8 mouse cellular contexts compared by ENCODE assay signal in the genomic region with DNA sequence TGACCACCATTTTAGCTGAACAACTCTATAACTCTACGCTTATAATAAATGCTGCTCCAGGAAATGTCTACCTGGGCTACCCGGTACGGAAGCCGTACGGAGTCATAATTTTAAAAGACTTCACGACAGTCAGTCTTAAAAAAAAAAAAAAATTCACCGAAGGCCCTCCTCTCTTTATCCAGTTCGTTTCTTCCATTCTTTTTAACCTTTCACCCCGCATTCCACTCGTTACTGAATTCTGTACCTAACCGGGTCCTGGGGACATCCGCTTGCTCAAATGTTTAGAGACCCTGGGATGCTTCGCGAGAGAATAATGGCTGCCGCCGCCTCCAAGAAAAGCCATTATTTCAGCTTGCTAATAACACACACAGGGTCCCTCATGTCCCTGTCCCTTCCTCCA. TPM values are rescaled to one million over a fixed set of nuclear protein-coding genes. Genes with fewer than 3 reads are reported as not detected.
A peak's percentile ranks its signal among the peaks of the same experiment; 100 is the strongest.
DNase-seq lines count a peak whose midpoint lies in the region; ATAC-seq and TF ChIP-seq lines count a peak whose summit lies in the region.

No protein-coding gene starts in this region.

- ATAC-seq in heart, embryonic 14.5 days (ENCODE audit: insufficient number of reproducible peaks, insufficient read depth, low FRiP score, low read depth): no peak
- ATAC-seq in hindbrain, embryonic 12.5 days (ENCODE audit: low FRiP score): peak; percentile 1; the same call in 1 of the 2 replicates
- ATAC-seq in limb, embryonic 12.5 days (ENCODE audit: insufficient number of reproducible peaks, insufficient read depth, low FRiP score, low TSS enrichment, low read depth): no peak
- ATAC-seq in midbrain, embryonic 16.5 days: peak; percentile 20

- H3K27ac ChIP-seq in heart, embryonic 14.5 days (replicated peaks in 1 of 2; ENCODE audit: control insufficient read depth in 1 of 2, insufficient read depth in 1 of 2, low read depth in 2 of 2, low read length in 2 of 2): peak overlapping the region; percentile 80 to 91
- H3K27ac ChIP-seq in ES-Bruce4 (ENCODE audit: insufficient read depth, low read length): no peak overlapping the region
- H3K27ac ChIP-seq in hindbrain, embryonic 12.5 days: peak overlapping the region; percentile 75
- peak overlapping the region; percentile 78; the same call in 1 of the 2 replicates for H3K27ac ChIP-seq in limb, embryonic 12.5 days
- H3K27ac ChIP-seq in midbrain, embryonic 16.5 days (ENCODE audit: low read length): peak overlapping the region; percentile 85

- H3K27me3 ChIP-seq in heart, embryonic 14.5 days (ENCODE audit: control insufficient read depth, insufficient read depth, low read length): no peaks in the 10 kb centered on the region
- no peaks in the 10 kb centered on the region for H3K27me3 ChIP-seq in ES-Bruce4 (ENCODE audit: control insufficient read depth, insufficient read depth, low read length, poor library complexity, severe bottlenecking)
- H3K27me3 ChIP-seq in hindbrain, embryonic 12.5 days: no peaks in the 10 kb centered on the region
- H3K27me3 ChIP-seq in limb, embryonic 12.5 days: no peaks in the 10 kb centered on the region
- no peaks in the 10 kb centered on the region for H3K27me3 ChIP-seq in midbrain, embryonic 16.5 days (ENCODE audit: control insufficient read depth, insufficient read depth, low read depth, low read length)

- WGBS in heart, embryonic 14.5 days: 17% methylated on average over 16 of the region's 16 CpGs
- WGBS in hindbrain, embryonic 12.5 days: 19% methylated on average over 16 of the region's 16 CpGs
- WGBS in limb, embryonic 12.5 days: 20% methylated on average over 16 of the region's 16 CpGs
- WGBS in midbrain, embryonic 16.5 days: 18% methylated on average over 16 of the region's 16 CpGs

- no peak for DNase-seq in heart, adult 8-10 months (ENCODE audit: low spot score)
- DNase-seq in embryo, embryonic 11 days: peak; percentile 48
- DNase-seq in adrenal gland, adult 18-20 months (ENCODE audit: low spot score in 2 of 2): no peak

- H3K9ac ChIP-seq in heart, embryonic 14.5 days (ENCODE audit: low read length): peak overlapping the region; percentile 71
- peak overlapping the region; percentile 74 for H3K9ac ChIP-seq in ES-Bruce4 (ENCODE audit: low read depth, poor library complexity, severe bottlenecking)
- peak overlapping the region; percentile 59 for H3K9ac ChIP-seq in hindbrain, embryonic 12.5 days
- peak overlapping the region; percentile 52 for H3K9ac ChIP-seq in limb, embryonic 12.5 days (replicated peaks)
- peak overlapping the region; percentile 67 for H3K9ac ChIP-seq in midbrain, embryonic 16.5 days (ENCODE audit: low read depth, low read length)

- no peak for TF ChIP-seq CTCF in ES-Bruce4 (IDR thresholded peaks at IDR 0.05; ENCODE audit: low read depth, low read length)

- no peaks in the 10 kb centered on the region for H3K36me3 ChIP-seq in heart, embryonic 14.5 days (ENCODE audit: control insufficient read depth, insufficient read depth, low read length)
- no peaks in the 10 kb centered on the region for H3K36me3 ChIP-seq in ES-Bruce4 (ENCODE audit: control insufficient read depth, insufficient read depth, low read length, poor library complexity, severe bottlenecking)
- H3K36me3 ChIP-seq in hindbrain, embryonic 12.5 days: no peaks in the 10 kb centered on the region
- H3K36me3 ChIP-seq in limb, embryonic 12.5 days: no peaks in the 10 kb centered on the region
- H3K36me3 ChIP-seq in midbrain, embryonic 16.5 days (ENCODE audit: control insufficient read depth, insufficient read depth, low read length): no peaks in the 10 kb centered on the region

- peak overlapping the region; percentile 59 for H3K4me2 ChIP-seq in heart, embryonic 14.5 days (ENCODE audit: low read length)
- peak overlapping the region; percentile 51 for H3K4me2 ChIP-seq in hindbrain, embryonic 12.5 days (replicated peaks)
- peak overlapping the region; percentile 50 for H3K4me2 ChIP-seq in limb, embryonic 12.5 days
- H3K4me2 ChIP-seq in midbrain, embryonic 16.5 days (ENCODE audit: low read length): peak overlapping the region; percentile 64

- TF ChIP-seq POLR2A in ES-Bruce4 (IDR thresholded peaks at IDR 0.05; ENCODE audit: insufficient read depth, low read length): no peak

- no peaks in the 10 kb centered on the region for H3K4me1 ChIP-seq in heart, embryonic 14.5 days (ENCODE audit: control insufficient read depth in 2 of 2, insufficient read depth in 2 of 2, low read length in 2 of 2)
- no peaks in the 10 kb centered on the region for H3K4me1 ChIP-seq in ES-Bruce4 (ENCODE audit: control insufficient read depth, insufficient read depth, low read length)
- H3K4me1 ChIP-seq in hindbrain, embryonic 12.5 days: no peaks in the 10 kb centered on the region; the same call in 1 of the 2 replicates
- no peaks in the 10 kb centered on the region for H3K4me1 ChIP-seq in limb, embryonic 12.5 days (replicated peaks)
- peaks cover 2% of the 10 kb centered on the region; the same call in 1 of the 2 replicates for H3K4me1 ChIP-seq in midbrain, embryonic 16.5 days (ENCODE audit: control insufficient read depth, insufficient read depth, low read length)

- no peak for TF ChIP-seq EP300 in ES-Bruce4 (IDR thresholded peaks at IDR 0.05; ENCODE audit: insufficient read depth, low read depth, low read length)

- H3K4me3 ChIP-seq in heart, embryonic 14.5 days (ENCODE audit: control insufficient read depth in 1 of 2, insufficient read depth in 1 of 2, low read depth in 1 of 2, low read length in 2 of 2): peak overlapping the region; percentile 54 to 89
- H3K4me3 ChIP-seq in ES-Bruce4 (ENCODE audit: low read depth, low read length): peak overlapping the region; percentile 94
- H3K4me3 ChIP-seq in hindbrain, embryonic 12.5 days: peak overlapping the region; percentile 47
- H3K4me3 ChIP-seq in limb, embryonic 12.5 days (replicated peaks): peak overlapping the region; percentile 48
- peak overlapping the region; percentile 50 for H3K4me3 ChIP-seq in midbrain, embryonic 16.5 days (ENCODE audit: low read depth, low read length)

- no peaks in the 10 kb centered on the region for H3K9me3 ChIP-seq in heart, embryonic 14.5 days (ENCODE audit: control insufficient read depth, low read length)
- no peaks in the 10 kb centered on the region for H3K9me3 ChIP-seq in ES-Bruce4 (replicated peaks; ENCODE audit: control insufficient read depth, insufficient read depth, low read length, poor library complexity, severe bottlenecking)
- H3K9me3 ChIP-seq in hindbrain, embryonic 12.5 days (replicated peaks): no peaks in the 10 kb centered on the region
- H3K9me3 ChIP-seq in limb, embryonic 12.5 days: no peaks in the 10 kb centered on the region
- H3K9me3 ChIP-seq in midbrain, embryonic 16.5 days (replicated peaks; ENCODE audit: control insufficient read depth, low read length, poor library complexity, severe bottlenecking): no peaks in the 10 kb centered on the region

RNA-seq across cellular contexts. Expression of gene Rpgr, which starts 0.7 kb away (rescaled TPM):
- 8.1 and 8.5 TPM in 2 replicates for polyA plus RNA-seq in heart, embryonic 14.5 days (2014; fragmentation: Nextera tagmentation; extraction: Ambion mirVana)
- total RNA-seq in heart, adult 8-10 months (2022): 1 to 10 TPM; 2.3 to 4.7 (median 3.3) TPM
- 15.4 and 17.7 TPM in 2 replicates for polyA plus RNA-seq in ES-Bruce4 (2011; ENCODE audit: insufficient read depth, insufficient read length, low read depth, missing spikeins)
- polyA plus RNA-seq in hindbrain, embryonic 12.5 days (2016; fragmentation: Nextera tagmentation; extraction: Ambion mirVana): 42.9 and 44.6 TPM in 2 replicates
- polyA plus RNA-seq in limb, embryonic 12.5 days (2016; fragmentation: Nextera tagmentation; extraction: Ambion mirVana): 25.5 and 28.5 TPM in 2 replicates
- 34.6 and 39.9 TPM in 2 replicates for polyA plus RNA-seq in midbrain, embryonic 16.5 days (2015; fragmentation: Nextera tagmentation; extraction: Ambion mirVana)
- 1 to 10 TPM; 3.8 to 4.5 TPM for total RNA-seq in adrenal gland, adult 18-20 months (2021)

RNA-seq across cellular contexts. Expression of gene Otc, which starts 36.1 kb away (rescaled TPM):
- polyA plus RNA-seq in heart, embryonic 14.5 days (2014; fragmentation: Nextera tagmentation; extraction: Ambion mirVana): not detected in 2 replicates
- under 1 TPM in 1 of 4 experiments, not detected in 3; 0.11 TPM for total RNA-seq in heart, adult 8-10 months (2022)
- not detected in 2 replicates for polyA plus RNA-seq in ES-Bruce4 (2011; ENCODE audit: insufficient read depth, insufficient read length, low read depth, missing spikeins)
- polyA plus RNA-seq in hindbrain, embryonic 12.5 days (2016; fragmentation: Nextera tagmentation; extraction: Ambion mirVana): not detected in 2 replicates
- not detected in 2 replicates for polyA plus RNA-seq in limb, embryonic 12.5 days (2016; fragmentation: Nextera tagmentation; extraction: Ambion mirVana)
- polyA plus RNA-seq in midbrain, embryonic 16.5 days (2015; fragmentation: Nextera tagmentation; extraction: Ambion mirVana): not detected in 2 replicates
- not detected for total RNA-seq in adrenal gland, adult 18-20 months (2021)

Comparison
In these comparisons a context has a peak if more than half of its experiments do, and no peak if none do; other contexts are left out.
1. ATAC-seq: peak in hindbrain, embryonic 12.5 days (single experiment) and midbrain, embryonic 16.5 days (single experiment); none in heart, embryonic 14.5 days (single experiment) and limb, embryonic 12.5 days (single experiment).
2. Peak in every context shown above with its lines, with median percentiles within 50 percentile points of each other: H3K4me2 ChIP-seq, H3K4me3 ChIP-seq and H3K9ac ChIP-seq.